Mouse (Mus musculus) heart, adult 2 months (tissue): ENCODE measurements at regions not wholly inside any gene's neighbourhood (a gene's known extent, or its start where the extent isn't known, plus 50 kb on each side); places are given as distances from the start of the nearest gene placed in this dataset.

Source experiments
- CTCF ChIP-seq: fragments of 200-600 bp; IDR thresholded peaks from 2 replicates; pipeline ENCODE4 v1.8.1; 2022; ENCODE audit warnings: antibody characterized with exemption, mild to moderate bottlenecking, moderate library complexity
- EP300 ChIP-seq: fragments of 200-500 bp; IDR thresholded peaks from 2 replicates; pipeline ENCODE4 v1.6.1; 2011; ENCODE audit warnings: low read depth, low read length, control low read depth; ENCODE audit not compliant: insufficient read depth
- POLR2A ChIP-seq: fragments of 200-500 bp; IDR thresholded peaks from 2 replicates; pipeline ENCODE4 v1.6.1; 2011; ENCODE audit warnings: mild to moderate bottlenecking, low read depth, low read length, control low read depth; ENCODE audit not compliant: insufficient read depth

GRCm38 (mm10) chr15:52207271-52207670 lies 1677.4 kb upstream of the Gm7489 start:
- TF ChIP-seq POLR2A: no peak
- no peak for TF ChIP-seq CTCF
- TF ChIP-seq EP300: no peak
